Mouse (Mus musculus): ENCODE measurements around the gene Ciart. TPM values are rescaled to one million over a fixed set of nuclear protein-coding genes. Genes with fewer than 3 reads are reported as not detected.
"Not testable (repeated sequence)": the region's sequence is repeated elsewhere in the genome, so short reads cannot be mapped to it uniquely, and the experiment has no call there.

The Ciart gene
- total RNA-seq, 2 experiments from 2014 or later, result 4.5 to 20.1 TPM

DNA sequence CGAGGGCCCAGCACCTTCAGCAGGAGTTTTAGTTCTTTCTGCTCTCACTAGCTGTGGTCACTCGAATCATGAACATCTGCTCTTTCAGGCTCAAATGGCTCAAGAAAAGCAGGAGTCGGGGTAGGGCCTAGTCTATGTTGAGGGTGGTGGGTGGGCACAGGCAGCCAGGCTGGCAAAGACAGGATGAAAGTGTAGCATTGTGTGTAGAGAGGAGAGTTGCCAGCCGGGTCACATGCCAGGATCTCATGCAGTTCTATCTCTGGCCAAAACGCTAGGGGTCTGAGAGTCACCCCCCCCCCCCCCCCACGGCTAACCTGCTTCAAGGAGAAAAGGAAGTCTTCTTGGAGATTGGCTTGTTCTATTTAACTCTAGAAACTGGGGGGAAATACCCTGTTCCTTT lies 20.6 kb upstream of the Ciart start:
- no peak for DNase-seq
- intact Hi-C loops (cut with DNase I), result no loop called here

DNA sequence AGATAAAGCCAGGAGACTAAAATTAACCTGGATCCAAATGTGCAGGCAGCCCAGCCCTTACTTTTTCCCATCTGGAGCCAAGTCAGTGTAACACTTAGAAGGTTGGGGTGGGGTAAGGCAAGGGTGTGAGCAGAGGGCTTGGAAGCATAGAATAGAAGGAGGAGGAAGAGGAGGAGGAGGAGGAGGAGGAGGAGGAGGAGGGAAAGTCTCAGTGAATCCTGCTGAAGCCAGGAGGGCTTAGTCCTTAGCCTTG lies 20.2 kb upstream of the Ciart start:
- intact Hi-C loops (cut with DNase I), result no loop called here
- no peak for DNase-seq

DNA sequence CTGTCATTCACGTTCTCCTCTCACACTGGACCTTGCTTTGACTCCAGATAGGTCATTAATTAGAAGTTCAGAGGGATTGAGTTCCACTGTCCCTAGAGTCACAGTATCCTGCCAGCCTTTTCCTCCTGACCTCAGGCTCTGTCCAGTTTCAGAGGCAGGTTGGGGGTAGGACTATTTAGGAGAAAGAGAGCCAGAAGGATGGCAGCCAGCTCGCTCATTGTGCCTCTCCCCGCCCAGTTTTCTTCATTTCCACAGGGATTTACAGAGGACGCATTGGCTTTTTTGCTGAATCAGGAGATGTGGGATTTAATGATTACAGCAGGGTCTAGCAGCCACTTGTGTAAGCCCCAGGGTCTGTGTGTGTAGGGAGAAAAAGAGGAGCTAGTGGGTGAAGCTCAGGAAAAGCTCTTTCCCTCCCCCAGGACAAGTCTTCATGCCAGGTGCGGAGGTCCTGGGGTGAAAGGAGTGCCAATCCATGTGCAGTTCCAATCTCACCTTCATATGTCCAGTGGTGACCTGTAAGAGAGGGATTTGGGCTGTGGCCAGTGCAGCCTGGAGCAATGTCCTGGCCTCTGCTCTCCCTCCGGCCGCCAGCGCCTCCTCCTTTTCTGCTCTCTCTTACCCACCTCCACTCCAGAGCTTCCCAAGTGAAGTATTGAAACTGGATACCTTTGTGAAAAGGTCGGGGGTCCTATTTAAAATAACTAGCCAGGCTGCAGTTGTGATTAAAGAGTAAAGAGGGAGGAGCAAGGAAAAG lies 19.7 kb upstream of the Ciart start:
- DNase-seq, result peak in 1 of 2 experiments; percentile 43
- intact Hi-C loops (cut with DNase I), result no loop called here

DNA sequence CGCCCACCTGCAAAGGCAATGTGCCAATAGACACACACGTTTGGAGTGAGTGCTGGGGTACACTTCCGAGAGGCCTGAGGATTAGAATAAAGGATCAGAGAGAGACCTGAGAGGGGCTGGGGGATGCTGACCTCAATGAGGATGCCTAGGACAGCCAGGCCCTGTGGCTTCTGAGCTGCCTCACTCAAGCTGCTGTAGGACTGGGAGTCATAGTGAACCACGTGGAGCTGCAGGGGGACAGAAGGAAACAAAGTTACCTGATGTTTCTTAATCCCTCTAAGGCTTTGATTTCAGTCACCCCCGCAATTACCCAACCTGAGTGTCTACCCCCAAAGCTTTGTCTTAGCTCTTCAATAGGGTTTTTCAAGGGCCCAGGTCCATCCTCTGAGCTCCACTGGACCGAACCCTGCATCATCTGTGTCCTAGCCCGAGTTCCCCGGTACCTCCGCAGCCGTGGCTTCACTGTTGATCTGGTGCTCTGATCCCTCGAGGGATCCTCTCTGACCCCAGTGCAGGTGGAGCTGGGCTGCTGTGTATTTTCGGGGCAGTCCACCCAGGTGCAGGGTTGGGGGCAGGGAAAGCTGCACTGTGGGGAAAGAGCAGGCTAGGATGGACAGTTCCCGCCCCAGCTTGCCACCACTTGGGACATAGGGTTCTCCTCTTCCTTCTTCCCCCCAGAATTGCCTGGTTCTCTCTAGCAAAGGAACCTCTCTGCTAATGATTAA lies 17.9 kb upstream of the Ciart start:
- DNase-seq, result no peak
- intact Hi-C loops (cut with DNase I), result no loop called here

DNA sequence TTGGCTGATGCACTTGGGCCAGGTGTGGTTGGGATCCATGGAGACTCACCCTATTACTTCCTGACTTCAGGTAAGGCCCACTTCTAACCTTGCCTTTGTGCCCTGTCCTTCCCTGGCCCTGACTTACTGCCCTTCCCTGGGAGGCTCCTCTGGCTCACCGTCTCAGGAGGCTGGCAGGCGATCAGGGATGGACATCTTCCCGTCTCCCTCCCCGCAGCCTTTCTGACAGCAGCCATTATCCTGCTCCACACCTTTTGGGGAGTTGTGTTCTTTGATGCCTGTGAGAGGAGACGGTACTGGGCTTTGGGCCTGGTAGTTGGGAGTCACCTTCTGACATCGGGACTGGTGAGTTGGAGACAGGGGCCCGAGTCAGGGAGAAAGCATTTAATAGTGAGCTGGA lies 13.4 kb upstream of the Ciart start:
- intact Hi-C loops (cut with DNase I); DNase-seq: not testable (repeated sequence)

DNA sequence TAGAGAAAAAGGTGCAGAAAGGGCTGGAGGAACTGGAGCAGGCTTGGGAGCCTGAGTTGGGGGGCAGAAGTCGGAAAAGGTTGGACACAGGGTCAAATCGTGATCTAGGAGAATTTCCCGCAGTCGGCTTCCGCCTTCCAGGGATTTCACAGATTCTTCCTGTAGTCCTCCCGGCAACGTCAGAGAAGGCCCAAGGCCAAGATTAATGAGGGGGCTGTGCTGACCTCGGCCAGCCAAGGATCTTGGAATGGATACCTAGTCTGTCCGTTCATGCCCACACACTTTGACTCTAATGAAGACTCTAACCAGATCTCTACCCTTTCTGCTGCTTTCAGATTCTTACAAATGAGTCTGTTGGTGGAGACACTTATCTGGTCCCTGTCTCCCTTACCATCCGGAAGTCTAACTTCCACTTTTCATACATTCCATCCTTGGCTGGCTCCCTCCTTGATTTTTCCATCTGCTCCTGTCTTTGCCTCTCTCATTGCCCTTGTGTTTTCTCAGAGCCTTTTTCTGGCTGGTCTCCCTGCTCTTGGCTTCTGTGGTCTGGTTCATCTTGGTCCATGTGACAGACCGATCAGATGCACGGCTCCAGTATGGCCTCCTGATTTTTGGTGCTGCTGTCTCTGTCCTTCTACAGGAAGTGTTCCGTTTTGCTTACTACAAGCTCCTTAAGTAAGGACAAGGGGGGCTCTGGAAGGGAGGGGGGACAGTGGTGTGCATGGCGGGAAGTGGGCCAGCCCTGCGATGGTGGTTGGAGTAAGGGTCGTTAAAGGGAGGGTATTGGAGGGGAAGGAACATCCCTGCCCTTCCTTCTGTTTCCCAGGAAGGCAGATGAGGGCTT lies 12.5 kb upstream of the Ciart start:
- peak; percentile 62 to 65 for DNase-seq
- intact Hi-C loops (cut with DNase I), result no loop called here

DNA sequence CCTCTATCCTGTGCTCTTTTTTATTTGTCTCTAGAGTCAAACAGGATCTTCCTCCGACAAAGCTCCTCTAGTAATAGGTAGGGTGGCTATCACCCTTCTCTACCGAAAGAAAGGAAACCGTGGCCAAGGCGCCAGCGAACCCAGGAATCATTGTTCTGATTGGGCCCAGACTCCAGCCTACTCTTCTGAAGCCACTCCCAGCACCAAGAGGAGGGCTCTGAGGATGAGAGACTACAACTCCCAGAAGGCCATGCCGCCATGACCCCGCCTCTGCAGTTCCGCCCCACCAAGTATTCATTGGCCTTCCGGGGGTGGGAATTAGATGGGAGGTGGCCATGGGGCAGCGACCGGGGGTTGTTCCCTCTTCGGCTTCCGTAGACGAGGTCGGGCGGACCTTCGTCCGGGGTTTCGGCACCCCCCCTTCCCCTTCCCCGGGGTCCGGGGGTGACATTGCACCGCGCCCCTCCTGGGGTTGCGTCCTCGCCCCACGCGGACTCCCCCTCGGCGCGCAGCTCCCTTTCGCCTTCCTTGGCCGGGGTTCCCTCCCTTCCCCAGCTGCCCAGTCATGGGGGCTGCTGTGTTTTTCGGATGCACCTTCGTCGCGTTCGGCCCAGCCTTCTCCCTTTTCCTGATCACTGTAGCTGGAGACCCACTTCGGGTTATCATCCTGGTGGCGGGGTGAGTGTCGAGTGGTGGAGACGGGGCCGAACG lies 11.7 kb upstream of the Ciart start, which contains the start of gene Aph1a:
Aph1a (plus strand) TSS at position 364 of the 711 bp plus-strand sequence.
- intact Hi-C loops (cut with DNase I), result not testable (repeated sequence)

DNA sequence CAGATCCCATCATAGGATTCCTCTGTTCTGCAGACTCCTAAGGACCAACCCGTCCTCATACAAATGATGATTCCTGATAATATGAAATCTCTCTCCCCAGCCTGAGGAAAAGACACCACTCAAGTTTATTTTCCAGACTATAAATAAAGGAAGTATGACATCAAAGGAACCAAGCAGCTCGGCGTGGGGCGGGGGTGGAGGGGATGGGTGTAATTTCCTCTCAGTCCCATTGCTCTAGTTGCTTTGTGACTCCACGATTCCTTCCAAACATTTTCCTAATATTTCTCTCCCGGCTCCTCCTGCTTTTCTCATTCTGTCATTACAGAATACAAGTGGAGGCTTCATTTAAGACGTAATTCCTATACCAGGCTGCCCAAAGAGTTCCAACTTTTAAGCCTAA lies 11.1 kb upstream of the Ciart start:
- peak in 1 of 2 experiments; percentile 27 for DNase-seq
- intact Hi-C loops (cut with DNase I), result no loop called here

More for the DNA sequence above, 11.7 kb upstream of the Ciart start, which contains the start of gene Aph1a:
- DNase-seq, result peak; percentile 91 to 92

DNA sequence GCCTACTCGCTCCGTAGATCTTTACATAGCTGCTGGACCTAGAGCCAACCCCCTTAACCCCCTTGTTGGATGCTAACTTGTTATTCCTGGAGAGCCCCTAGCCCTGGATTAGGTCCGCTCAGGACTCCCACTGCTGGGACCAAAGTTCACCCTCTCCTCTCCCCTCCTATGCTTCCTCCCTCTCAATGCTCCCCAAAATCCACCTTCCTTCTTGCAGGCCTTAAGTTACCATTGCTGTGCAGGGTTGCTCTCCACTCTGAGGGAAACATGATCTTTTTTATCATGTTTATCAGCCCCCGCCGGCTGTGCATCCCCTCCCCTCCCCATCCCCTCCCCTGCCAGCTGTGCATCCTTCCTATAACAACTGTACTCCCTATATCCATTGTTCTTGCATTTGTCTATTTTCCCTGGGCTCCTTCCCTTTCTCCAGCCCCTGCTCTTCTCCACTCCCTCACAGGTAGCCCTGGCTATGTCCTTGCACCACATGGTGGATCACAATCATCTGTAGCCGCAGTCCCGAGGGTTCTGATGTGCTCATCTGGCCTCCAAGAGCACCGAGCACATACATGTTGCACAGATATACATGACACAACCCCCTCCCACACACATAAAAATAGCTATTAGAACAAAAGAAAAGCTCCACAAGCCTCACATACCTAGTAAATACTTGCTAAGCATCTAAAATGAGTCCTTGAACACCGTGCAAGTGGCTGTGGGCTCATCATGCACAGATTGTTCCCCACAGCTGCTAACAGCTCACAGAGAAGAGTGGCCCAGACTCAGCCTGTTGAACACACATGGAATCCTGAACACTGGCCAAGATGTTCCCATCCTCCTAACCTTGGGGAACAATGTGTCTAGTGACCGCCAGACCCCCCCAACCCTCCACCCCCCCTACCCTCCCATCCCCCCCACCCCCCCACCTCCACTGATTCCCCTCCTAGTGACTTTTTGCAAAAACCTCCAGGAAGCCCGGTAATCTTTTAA lies 10.3 kb upstream of the Ciart start:
- no peak for DNase-seq
- intact Hi-C loops (cut with DNase I), result no loop called here

DNA sequence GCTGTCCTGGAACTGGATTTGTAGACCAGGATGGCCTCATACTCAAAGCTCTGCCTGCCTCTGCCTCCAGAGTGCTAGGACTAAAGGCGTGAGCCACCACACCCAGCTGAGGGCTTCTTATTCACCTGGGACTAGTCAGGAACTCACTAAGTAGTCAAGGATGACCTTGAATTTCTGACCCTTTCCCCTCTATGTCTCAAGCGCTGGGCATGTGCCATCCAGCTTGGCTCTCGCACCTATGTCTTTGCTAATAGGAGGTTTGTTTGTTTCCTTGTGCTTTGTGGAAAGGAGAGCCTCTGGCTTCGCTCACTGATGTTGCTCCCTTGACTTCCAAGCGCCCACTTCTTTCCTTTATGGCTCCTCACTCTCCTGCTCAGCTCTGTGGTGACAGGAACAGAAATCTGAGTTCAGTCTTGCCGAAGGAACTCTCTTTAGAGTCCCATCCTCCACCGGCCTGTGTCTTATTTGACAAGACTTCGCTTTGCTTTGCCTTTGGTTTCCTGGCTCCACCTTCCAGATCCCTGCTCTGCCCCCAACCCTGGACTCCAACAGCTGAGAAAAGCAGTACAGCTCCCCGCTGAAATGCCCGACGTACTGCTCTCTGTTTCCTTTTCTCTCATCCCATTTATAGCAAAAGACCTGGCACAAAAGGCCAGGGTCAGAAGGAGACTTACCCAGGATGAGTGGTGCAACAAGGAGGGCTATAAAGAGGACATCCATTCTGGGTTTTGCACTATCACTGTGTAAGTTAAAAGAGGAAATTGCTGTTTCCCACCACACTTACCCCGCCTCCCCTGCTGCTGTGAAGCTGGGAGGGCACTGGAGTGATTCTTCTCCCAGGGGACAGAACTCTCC lies 9.4 kb upstream of the Ciart start, which contains the start of gene BC028528:
BC028528 (minus strand) TSS at position 795 of the 855 bp plus-strand sequence.
- intact Hi-C loops (cut with DNase I), result no loop called here
- DNase-seq, result peak; percentile 41 to 56

DNA sequence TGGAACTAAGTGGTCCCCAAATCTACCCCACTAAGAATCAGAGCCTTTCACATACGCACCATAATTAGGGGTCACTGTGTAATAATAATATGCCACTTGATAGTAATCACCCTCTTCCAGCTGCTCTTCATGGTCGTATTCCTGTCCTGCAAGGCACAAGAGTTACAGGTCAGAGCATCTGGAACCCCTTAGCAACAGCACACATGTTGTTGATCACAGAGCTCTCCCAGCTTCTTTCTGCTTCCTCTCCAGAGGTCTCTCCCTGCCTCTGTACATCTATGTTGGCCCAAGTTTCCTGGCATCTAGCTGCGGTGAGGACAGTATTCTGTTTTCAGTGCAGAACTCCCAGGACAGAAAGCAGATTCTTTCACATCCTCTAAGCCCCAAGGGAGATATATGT lies 7.6 kb upstream of the Ciart start:
- intact Hi-C loops (cut with DNase I), result no loop called here
- DNase-seq, result no peak

DNA sequence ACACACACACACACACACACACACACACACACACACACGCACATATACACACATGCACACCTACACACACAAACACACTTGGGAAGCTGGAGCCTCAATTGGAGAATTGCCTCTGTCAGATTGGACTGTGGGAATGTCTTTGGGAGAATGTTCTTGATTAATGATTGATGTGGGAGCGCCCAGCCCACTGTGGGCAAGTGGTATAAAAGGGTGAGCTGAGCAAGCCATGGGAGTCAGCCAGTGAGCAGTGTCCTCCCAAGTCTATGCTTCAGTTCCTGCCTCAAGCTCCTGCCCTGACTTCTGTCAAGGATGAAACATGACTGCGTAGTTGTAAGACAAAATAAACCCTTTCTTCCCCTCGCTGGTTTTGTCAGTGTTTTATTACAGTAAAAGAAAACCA lies 5.5 kb upstream of the Ciart start:
- intact Hi-C loops (cut with DNase I), result no loop called here
- no peak for DNase-seq

DNA sequence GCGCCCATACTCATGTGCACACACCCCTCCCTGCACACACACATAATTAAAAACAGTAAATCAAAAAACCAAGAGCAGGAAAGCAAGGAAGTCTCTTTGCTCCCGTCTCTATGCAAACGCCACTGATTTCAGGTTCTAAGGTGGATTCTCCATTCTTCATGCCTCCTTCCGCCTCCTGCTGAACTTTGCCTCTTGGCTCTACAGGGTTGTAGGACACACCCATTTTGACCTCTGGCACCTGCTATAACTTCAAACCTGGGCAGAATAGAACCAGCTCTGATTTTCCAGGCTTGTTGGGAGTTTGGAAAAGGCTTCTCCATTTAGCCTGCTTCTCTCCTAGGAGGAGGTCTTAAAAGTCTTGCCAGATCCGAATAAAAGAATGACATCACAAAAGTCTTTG lies 2.3 kb upstream of the Ciart start:
- intact Hi-C loops (cut with DNase I), result loop anchor here (5.0 kb wide), 1 partner anchor 78 kb away; no protein-coding TSS in a partner anchor
- no peak for DNase-seq

DNA sequence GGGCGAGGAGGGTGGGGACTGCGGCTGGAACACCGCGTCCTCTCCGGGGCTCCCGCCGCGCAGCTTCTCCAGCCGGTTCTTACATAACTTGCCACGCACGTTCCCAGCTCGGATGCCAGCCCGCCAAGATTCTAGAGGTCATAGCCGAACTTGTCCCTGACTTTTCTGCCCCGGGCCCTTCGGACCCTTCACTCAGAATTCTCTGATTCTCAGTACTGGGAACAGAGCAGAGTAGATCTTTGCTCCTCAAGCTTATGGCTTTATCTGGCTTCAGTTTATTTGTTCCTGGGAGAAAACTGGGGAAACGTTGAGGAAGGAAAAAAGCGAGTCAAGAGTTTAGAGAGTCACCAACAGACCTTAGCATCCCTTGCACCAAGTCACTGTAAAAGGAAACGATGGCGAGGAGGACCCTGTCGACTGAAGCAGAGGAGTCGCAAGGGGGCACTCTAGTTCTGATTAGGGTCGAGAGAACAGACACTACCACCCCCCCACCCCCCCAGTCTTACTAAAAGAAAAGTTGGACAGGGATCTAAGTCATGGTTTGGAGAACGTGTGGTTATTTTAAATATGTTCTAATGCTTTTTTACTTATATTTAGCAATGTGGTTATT lies 870 bp upstream of the Ciart start:
- peak; percentile 74 to 81 for DNase-seq

DNA sequence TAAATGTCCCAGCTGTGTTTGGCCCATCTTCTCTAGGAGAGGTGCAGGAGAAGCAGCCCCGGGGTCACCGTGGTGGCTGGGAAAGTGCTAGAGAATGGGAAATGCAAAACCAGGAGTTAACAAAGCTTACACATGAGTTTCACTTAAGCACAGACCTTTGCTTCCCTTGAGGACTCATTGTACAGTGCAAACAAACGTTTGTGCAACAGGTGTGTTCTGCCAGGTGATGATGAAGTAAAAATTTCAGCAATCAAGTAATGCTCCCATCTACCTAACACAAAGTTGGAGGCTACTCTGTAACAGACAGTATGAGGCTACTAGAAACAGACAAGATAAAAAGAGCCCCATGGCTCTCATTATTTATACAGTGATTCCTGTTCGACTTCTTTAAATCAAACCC lies 3.0 kb downstream of the Ciart start:
- intact Hi-C loops (cut with DNase I), result no loop called here
- DNase-seq, result no peak

More for the DNA sequence above, 870 bp upstream of the Ciart start:
- intact Hi-C loops (cut with DNase I), result loop anchor here (1.0 to 5.0 kb wide), 2 partner anchors 22 to 79 kb away; no protein-coding TSS in a partner anchor

DNA sequence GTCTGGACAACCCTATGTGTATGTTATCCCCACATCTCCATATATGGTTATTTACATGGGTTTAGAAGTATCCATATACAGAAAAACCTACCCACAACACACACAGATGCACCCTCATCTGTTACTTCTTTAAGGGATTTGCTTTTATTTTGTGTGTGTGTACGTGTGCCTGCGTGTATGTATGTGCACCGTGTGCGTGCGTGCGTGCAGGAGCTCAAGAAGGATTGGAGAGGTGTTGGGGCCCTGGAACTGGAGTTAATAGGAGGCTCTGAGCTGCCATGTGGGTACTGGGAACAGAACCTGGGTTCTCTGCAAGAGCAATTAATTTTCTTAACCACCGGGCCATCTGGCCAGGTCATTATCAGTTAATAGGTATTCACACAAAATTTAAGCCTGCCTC lies 10.0 kb downstream of the Ciart start:
- intact Hi-C loops (cut with DNase I), result no loop called here
- DNase-seq, result no peak

DNA sequence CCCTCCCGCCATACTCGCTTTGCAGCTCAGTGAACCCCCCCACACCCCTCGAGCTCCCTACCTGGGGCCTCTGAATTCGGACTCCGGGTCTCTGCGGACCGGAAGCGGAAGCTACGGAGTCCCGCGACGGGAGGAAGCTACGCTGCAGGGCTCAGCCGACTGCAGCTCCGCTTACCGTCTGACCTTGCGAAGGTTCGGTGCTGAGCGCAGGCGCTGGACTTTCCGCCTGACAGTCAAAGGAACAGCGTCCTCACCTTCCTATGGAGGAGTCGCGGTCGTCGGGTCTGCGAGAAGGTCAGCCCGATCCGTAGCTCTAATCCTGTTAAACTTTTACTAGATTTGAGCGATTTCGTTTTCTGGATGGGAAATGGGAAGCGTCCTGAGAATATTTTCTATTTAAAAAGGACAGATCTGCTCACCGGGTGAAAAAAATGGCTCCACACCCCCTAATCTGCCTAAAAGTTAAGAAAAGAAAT lies 10.6 kb downstream of the Ciart start, which contains the start of gene Mrps21:
Mrps21 (minus strand) TSS at position 128 of the 476 bp plus-strand sequence.
- peak; percentile 85 to 86 for DNase-seq
- intact Hi-C loops (cut with DNase I), result no loop called here

DNA sequence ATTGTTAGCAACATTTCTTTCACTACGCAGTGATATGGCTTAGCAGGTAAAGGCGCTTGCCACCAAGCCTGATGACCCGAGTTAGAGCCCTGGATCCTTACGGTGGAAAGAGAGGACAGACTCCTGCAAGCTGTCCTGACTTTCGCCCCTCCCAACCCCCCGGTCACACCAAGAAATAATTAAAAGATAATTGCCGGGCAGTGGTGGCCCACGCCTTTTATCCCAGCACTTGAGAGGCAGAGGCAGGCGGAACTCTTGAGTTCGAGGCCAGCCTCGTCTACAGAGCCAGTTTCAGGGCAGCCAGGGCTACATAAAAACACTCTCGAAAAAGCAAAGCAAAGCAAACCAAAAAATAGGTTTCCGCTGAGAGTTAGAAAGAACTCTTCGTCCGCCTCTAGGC lies 11.1 kb downstream of the Ciart start:
- intact Hi-C loops (cut with DNase I), result no loop called here
- no peak for DNase-seq
